Mouse (Mus musculus): ENCODE data around the gene Sh2d1b2. TPM values are rescaled to one million over a fixed set of nuclear protein-coding genes. Genes with fewer than 3 reads are reported as not detected.
A peak's percentile ranks its signal among the peaks of the same experiment; 100 is the strongest.

Sh2d1b2 gene
- total and polyA plus RNA-seq, 3 experiments, result not detected

GRCm38 (mm10) chr1:170215590-170215989 lies 17.0 kb upstream of the Sh2d1b2 start:
- no peak for TF ChIP-seq CTCF (IDR thresholded peaks at IDR 0.05)
- no peak for TF ChIP-seq POLR2A (IDR thresholded peaks at IDR 0.05; ENCODE audit: insufficient read depth, low read depth, low read length)
- no peak for TF ChIP-seq EP300 (IDR thresholded peaks at IDR 0.05; ENCODE audit: insufficient read depth, low read depth, low read length)
- DNase-seq, result no peak
- Histone ChIP-seq H3K27ac (peak overlapping the region; percentile 90), H3K36me3 (ENCODE audit: control insufficient read depth, insufficient read depth, low read length) (no peaks in the 10 kb centered on the region), H3K9ac (ENCODE audit: low read depth, low read length) (no peak overlapping the region), H3K79me2 (replicated peaks; ENCODE audit: control insufficient read depth, insufficient read depth, low read length) (0 out of 2 replicates have a peak, but pooled peaks cover 3% of the 10 kb centered on the region), H3K4me1 (ENCODE audit: control insufficient read depth, insufficient read depth, low read length) (no peaks in the 10 kb centered on the region), H3K4me3 (peak overlapping the region; percentile 86), H3K27me3 (ENCODE audit: control insufficient read depth, insufficient read depth, low read length) (no peaks in the 10 kb centered on the region)
- intact Hi-C loops (cut with DNase I), result no loop called here
- 67% methylated on average over 3 of the region's 3 CpGs for whole genome bisulfite sequencing

- Histone ChIP-seq H3K36me3 (ENCODE audit: control insufficient read depth, insufficient read depth, low read length) (no peaks in the 10 kb centered on the region), H3K4me1 (ENCODE audit: control insufficient read depth, insufficient read depth, low read length) (no peaks in the 10 kb centered on the region), H3K27ac (no peak overlapping the region), H3K4me3 (no peak overlapping the region), H3K27me3 (ENCODE audit: control insufficient read depth, insufficient read depth, low read length) (no peaks in the 10 kb centered on the region; the same call in 1 of the 2 replicates), H3K9ac (ENCODE audit: low read depth, low read length) (no peak overlapping the region), H3K79me2 (replicated peaks; ENCODE audit: control insufficient read depth, insufficient read depth, low read length) (0 out of 2 replicates have a peak, but pooled peaks cover 3% of the 10 kb centered on the region)
- WGBS, result 77% methylated on average over 6 of the region's 6 CpGs
- DNase-seq, result no peak
- TF ChIP-seq POLR2A (IDR thresholded peaks at IDR 0.05; ENCODE audit: insufficient read depth, low read depth, low read length) (no peak), CTCF (IDR thresholded peaks at IDR 0.05) (peak; percentile 65), EP300 (IDR thresholded peaks at IDR 0.05; ENCODE audit: insufficient read depth, low read depth, low read length) (no peak)
- intact Hi-C loops (cut with DNase I), result loop anchor here (2.0 kb wide), 1 partner anchor 395 kb away; no protein-coding TSS in a partner anchor
Observed at GRCm38 (mm10) chr1:170218091-170218884, 14.3 kb upstream of the Sh2d1b2 start.

GRCm38 (mm10) chr1:170220351-170220750 lies 12.2 kb upstream of the Sh2d1b2 start:
- TF ChIP-seq EP300 (IDR thresholded peaks at IDR 0.05; ENCODE audit: insufficient read depth, low read depth, low read length) (no peak), POLR2A (IDR thresholded peaks at IDR 0.05; ENCODE audit: insufficient read depth, low read depth, low read length) (no peak), CTCF (IDR thresholded peaks at IDR 0.05) (no peak)
- H3K9ac ChIP-seq (ENCODE audit: low read depth, low read length), result no peak overlapping the region
- no peaks in the 10 kb centered on the region for H3K4me1 ChIP-seq (ENCODE audit: control insufficient read depth, insufficient read depth, low read length)
- DNase-seq, result no peak
- H3K79me2 ChIP-seq (replicated peaks; ENCODE audit: control insufficient read depth, insufficient read depth, low read length), result no peaks in the 10 kb centered on the region
- intact Hi-C loops (cut with DNase I), result no loop called here
- no peak overlapping the region for H3K4me3 ChIP-seq
- H3K36me3 ChIP-seq (ENCODE audit: control insufficient read depth, insufficient read depth, low read length), result no peaks in the 10 kb centered on the region
- H3K27ac ChIP-seq, result no peak overlapping the region
- H3K27me3 ChIP-seq (ENCODE audit: control insufficient read depth, insufficient read depth, low read length), result no peaks in the 10 kb centered on the region; the same call in 1 of the 2 replicates

- intact Hi-C loops (cut with DNase I), result no loop called here
- Histone ChIP-seq H3K9ac (ENCODE audit: low read depth, low read length) (no peak overlapping the region), H3K79me2 (replicated peaks; ENCODE audit: control insufficient read depth, insufficient read depth, low read length) (no peaks in the 10 kb centered on the region), H3K27ac (no peak overlapping the region), H3K27me3 (ENCODE audit: control insufficient read depth, insufficient read depth, low read length) (no peaks in the 10 kb centered on the region; the same call in 1 of the 2 replicates), H3K4me3 (no peak overlapping the region), H3K36me3 (ENCODE audit: control insufficient read depth, insufficient read depth, low read length) (no peaks in the 10 kb centered on the region), H3K4me1 (ENCODE audit: control insufficient read depth, insufficient read depth, low read length) (no peaks in the 10 kb centered on the region)
- no peak for DNase-seq
- no peak for TF ChIP-seq POLR2A (IDR thresholded peaks at IDR 0.05; ENCODE audit: insufficient read depth, low read depth, low read length)
- TF ChIP-seq CTCF (IDR thresholded peaks at IDR 0.05), result no peak
- no peak for TF ChIP-seq EP300 (IDR thresholded peaks at IDR 0.05; ENCODE audit: insufficient read depth, low read depth, low read length)
- WGBS, result 69% methylated on average over 2 of the region's 2 CpGs
Observed at GRCm38 (mm10) chr1:170223276-170223675, 9.3 kb upstream of the Sh2d1b2 start.

- Histone ChIP-seq H3K4me3 (no peak overlapping the region), H3K79me2 (replicated peaks; ENCODE audit: control insufficient read depth, insufficient read depth, low read length) (no peaks in the 10 kb centered on the region), H3K27me3 (ENCODE audit: control insufficient read depth, insufficient read depth, low read length) (no peaks in the 10 kb centered on the region), H3K27ac (no peak overlapping the region), H3K4me1 (ENCODE audit: control insufficient read depth, insufficient read depth, low read length) (no peaks in the 10 kb centered on the region), H3K36me3 (ENCODE audit: control insufficient read depth, insufficient read depth, low read length) (no peaks in the 10 kb centered on the region), H3K9ac (ENCODE audit: low read depth, low read length) (no peak overlapping the region)
- no peak for DNase-seq
- intact Hi-C loops (cut with DNase I), result no loop called here
- WGBS, result 86% methylated on average over 3 of the region's 3 CpGs
- no peak for TF ChIP-seq EP300 (IDR thresholded peaks at IDR 0.05; ENCODE audit: insufficient read depth, low read depth, low read length)
- no peak for TF ChIP-seq CTCF (IDR thresholded peaks at IDR 0.05)
- TF ChIP-seq POLR2A (IDR thresholded peaks at IDR 0.05; ENCODE audit: insufficient read depth, low read depth, low read length), result no peak
Observed at GRCm38 (mm10) chr1:170245016-170245415, 12.5 kb downstream of the Sh2d1b2 start.

- WGBS, result 24% methylated on average over 30 of the region's 30 CpGs
- H3K4me3 ChIP-seq, result peak overlapping the region; percentile 69
- no peaks in the 10 kb centered on the region for H3K27me3 ChIP-seq (ENCODE audit: control insufficient read depth, insufficient read depth, low read length)
- intact Hi-C loops (cut with DNase I), result no loop called here
- no peaks in the 10 kb centered on the region for H3K4me1 ChIP-seq (ENCODE audit: control insufficient read depth, insufficient read depth, low read length)
- peak overlapping the region; percentile 66 for H3K27ac ChIP-seq
- no peak for DNase-seq
- no peaks in the 10 kb centered on the region for H3K79me2 ChIP-seq (replicated peaks; ENCODE audit: control insufficient read depth, insufficient read depth, low read length)
- peak overlapping the region; percentile 95 for H3K9ac ChIP-seq (ENCODE audit: low read depth, low read length)
- H3K36me3 ChIP-seq (ENCODE audit: control insufficient read depth, insufficient read depth, low read length), result no peaks in the 10 kb centered on the region
- TF ChIP-seq CTCF (IDR thresholded peaks at IDR 0.05) (no peak), POLR2A (IDR thresholded peaks at IDR 0.05; ENCODE audit: insufficient read depth, low read depth, low read length) (no peak), EP300 (IDR thresholded peaks at IDR 0.05; ENCODE audit: insufficient read depth, low read depth, low read length) (no peak)
Observed at GRCm38 (mm10) chr1:170254893-170255559, 22.5 kb downstream of the Sh2d1b2 start.
